Mouse (Mus musculus): ENCODE data around the gene Pld4. TPM values are rescaled to one million over a fixed set of nuclear protein-coding genes. Genes with fewer than 3 reads are reported as not detected.

Gene Pld4
- polyA plus RNA-seq, 1 experiment = 1.1 TPM

GRCm38 (mm10) chr12:112757896-112758295, 2.6 kb upstream of the Pld4 start:
- H3K4me1 ChIP-seq (ENCODE audit: control insufficient read depth, insufficient read depth, low read length) = no peaks in the 10 kb centered on the region
- no peaks in the 10 kb centered on the region for H3K36me3 ChIP-seq (ENCODE audit: control insufficient read depth, insufficient read depth, low read length, poor library complexity, severe bottlenecking)
- no peak for TF ChIP-seq CTCF (IDR thresholded peaks at IDR 0.05; ENCODE audit: low read depth, low read length)
- TF ChIP-seq EP300 (IDR thresholded peaks at IDR 0.05; ENCODE audit: insufficient read depth, low read depth, low read length) = no peak
- no peak for TF ChIP-seq POLR2A (IDR thresholded peaks at IDR 0.05; ENCODE audit: insufficient read depth, low read length)
- no peak overlapping the region for H3K27ac ChIP-seq (ENCODE audit: insufficient read depth, low read length)
- H3K4me3 ChIP-seq (ENCODE audit: low read depth, low read length) = no peak overlapping the region
- H3K9me3 ChIP-seq (replicated peaks; ENCODE audit: control insufficient read depth, insufficient read depth, low read length, poor library complexity, severe bottlenecking) = no peaks in the 10 kb centered on the region
- no peak overlapping the region for H3K9ac ChIP-seq (ENCODE audit: low read depth, poor library complexity, severe bottlenecking)
- H3K27me3 ChIP-seq (ENCODE audit: control insufficient read depth, insufficient read depth, low read length, poor library complexity, severe bottlenecking) = no peaks in the 10 kb centered on the region

DNA sequence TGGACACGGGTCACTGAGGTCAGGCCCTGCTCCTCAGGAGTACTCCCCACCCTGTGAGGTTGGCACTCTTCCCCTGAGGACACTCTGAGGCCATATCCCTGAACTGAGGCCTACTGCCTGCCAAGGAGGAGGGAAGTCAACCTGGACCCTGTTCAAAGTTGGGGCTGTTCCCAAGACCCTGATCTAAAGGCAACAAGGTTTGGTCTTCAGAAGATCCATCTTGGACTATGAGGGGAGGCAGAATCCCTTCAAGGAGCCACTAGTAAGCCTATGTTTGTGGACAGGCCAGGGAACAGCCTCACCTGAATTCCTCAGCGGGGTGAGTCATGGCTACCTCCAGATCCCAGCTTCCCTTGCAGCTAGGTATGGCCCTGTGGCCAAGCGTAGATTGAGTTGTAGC, 984 bp upstream of the Pld4 start:
- H3K36me3 ChIP-seq (ENCODE audit: control insufficient read depth, insufficient read depth, low read length, poor library complexity, severe bottlenecking) = no peaks in the 10 kb centered on the region
- no peak overlapping the region for H3K4me3 ChIP-seq (ENCODE audit: low read depth, low read length)
- H3K9me3 ChIP-seq (replicated peaks; ENCODE audit: control insufficient read depth, insufficient read depth, low read length, poor library complexity, severe bottlenecking) = no peaks in the 10 kb centered on the region
- no peak overlapping the region for H3K9ac ChIP-seq (ENCODE audit: low read depth, poor library complexity, severe bottlenecking)
- H3K4me1 ChIP-seq (ENCODE audit: control insufficient read depth, insufficient read depth, low read length) = no peaks in the 10 kb centered on the region
- H3K27ac ChIP-seq (ENCODE audit: insufficient read depth, low read length) = no peak overlapping the region
- no peaks in the 10 kb centered on the region for H3K27me3 ChIP-seq (ENCODE audit: control insufficient read depth, insufficient read depth, low read length, poor library complexity, severe bottlenecking)
- TF ChIP-seq POLR2A (IDR thresholded peaks at IDR 0.05; ENCODE audit: insufficient read depth, low read length) (no peak), CTCF (IDR thresholded peaks at IDR 0.05; ENCODE audit: low read depth, low read length) (no peak), EP300 (IDR thresholded peaks at IDR 0.05; ENCODE audit: insufficient read depth, low read depth, low read length) (no peak)

- no peaks in the 10 kb centered on the region for H3K4me1 ChIP-seq (ENCODE audit: control insufficient read depth, insufficient read depth, low read length)
- H3K9ac ChIP-seq (ENCODE audit: low read depth, poor library complexity, severe bottlenecking) = no peak overlapping the region
- no peaks in the 10 kb centered on the region for H3K27me3 ChIP-seq (ENCODE audit: control insufficient read depth, insufficient read depth, low read length, poor library complexity, severe bottlenecking)
- H3K4me3 ChIP-seq (ENCODE audit: low read depth, low read length) = no peak overlapping the region
- no peak overlapping the region for H3K27ac ChIP-seq (ENCODE audit: insufficient read depth, low read length)
- TF ChIP-seq CTCF (IDR thresholded peaks at IDR 0.05; ENCODE audit: low read depth, low read length) (no peak), POLR2A (IDR thresholded peaks at IDR 0.05; ENCODE audit: insufficient read depth, low read length) (no peak), EP300 (IDR thresholded peaks at IDR 0.05; ENCODE audit: insufficient read depth, low read depth, low read length) (no peak)
- H3K9me3 ChIP-seq (replicated peaks; ENCODE audit: control insufficient read depth, insufficient read depth, low read length, poor library complexity, severe bottlenecking) = no peaks in the 10 kb centered on the region
- no peaks in the 10 kb centered on the region for H3K36me3 ChIP-seq (ENCODE audit: control insufficient read depth, insufficient read depth, low read length, poor library complexity, severe bottlenecking)
Observed at GRCm38 (mm10) chr12:112761411-112761810, 956 bp downstream of the Pld4 start.

- no peak overlapping the region for H3K4me3 ChIP-seq (ENCODE audit: low read depth, low read length)
- no peak overlapping the region for H3K9ac ChIP-seq (ENCODE audit: low read depth, poor library complexity, severe bottlenecking)
- no peaks in the 10 kb centered on the region for H3K4me1 ChIP-seq (ENCODE audit: control insufficient read depth, insufficient read depth, low read length)
- no peaks in the 10 kb centered on the region for H3K36me3 ChIP-seq (ENCODE audit: control insufficient read depth, insufficient read depth, low read length, poor library complexity, severe bottlenecking)
- TF ChIP-seq POLR2A (IDR thresholded peaks at IDR 0.05; ENCODE audit: insufficient read depth, low read length) (no peak), EP300 (IDR thresholded peaks at IDR 0.05; ENCODE audit: insufficient read depth, low read depth, low read length) (no peak), CTCF (IDR thresholded peaks at IDR 0.05; ENCODE audit: low read depth, low read length) (no peak)
- no peak overlapping the region for H3K27ac ChIP-seq (ENCODE audit: insufficient read depth, low read length)
- no peaks in the 10 kb centered on the region for H3K9me3 ChIP-seq (replicated peaks; ENCODE audit: control insufficient read depth, insufficient read depth, low read length, poor library complexity, severe bottlenecking)
- H3K27me3 ChIP-seq (ENCODE audit: control insufficient read depth, insufficient read depth, low read length, poor library complexity, severe bottlenecking) = no peaks in the 10 kb centered on the region
Observed at GRCm38 (mm10) chr12:112762018-112762417, 1.6 kb downstream of the Pld4 start.

GRCm38 (mm10) chr12:112763176-112763575, 2.7 kb downstream of the Pld4 start:
- H3K27me3 ChIP-seq (ENCODE audit: control insufficient read depth, insufficient read depth, low read length, poor library complexity, severe bottlenecking) = no peaks in the 10 kb centered on the region
- H3K4me3 ChIP-seq (ENCODE audit: low read depth, low read length) = no peak overlapping the region
- no peak overlapping the region for H3K9ac ChIP-seq (ENCODE audit: low read depth, poor library complexity, severe bottlenecking)
- TF ChIP-seq CTCF (IDR thresholded peaks at IDR 0.05; ENCODE audit: low read depth, low read length) (no peak), POLR2A (IDR thresholded peaks at IDR 0.05; ENCODE audit: insufficient read depth, low read length) (no peak), EP300 (IDR thresholded peaks at IDR 0.05; ENCODE audit: insufficient read depth, low read depth, low read length) (no peak)
- no peaks in the 10 kb centered on the region for H3K9me3 ChIP-seq (replicated peaks; ENCODE audit: control insufficient read depth, insufficient read depth, low read length, poor library complexity, severe bottlenecking)
- H3K36me3 ChIP-seq (ENCODE audit: control insufficient read depth, insufficient read depth, low read length, poor library complexity, severe bottlenecking) = no peaks in the 10 kb centered on the region
- no peaks in the 10 kb centered on the region for H3K4me1 ChIP-seq (ENCODE audit: control insufficient read depth, insufficient read depth, low read length)
- no peak overlapping the region for H3K27ac ChIP-seq (ENCODE audit: insufficient read depth, low read length)

DNA sequence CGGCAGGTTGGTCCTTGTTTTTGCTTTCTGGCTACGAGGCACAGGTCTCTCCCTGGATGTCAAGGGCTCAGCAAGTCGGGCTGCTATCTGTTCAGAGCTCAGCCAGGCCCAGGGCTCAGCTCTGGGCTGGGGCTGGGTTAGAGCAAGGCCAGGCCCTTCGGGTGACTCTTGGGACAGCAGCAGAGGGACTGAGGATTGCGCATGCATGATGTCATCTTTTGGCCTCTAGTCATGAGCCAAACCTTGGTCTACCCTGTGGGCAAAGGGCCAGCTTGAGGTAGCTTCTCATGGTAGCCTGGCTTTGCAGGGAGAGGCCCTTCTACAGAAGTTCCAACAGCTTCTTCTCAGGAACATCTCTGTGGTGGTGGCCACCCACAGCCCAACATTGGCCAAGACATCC, 3.7 kb downstream of the Pld4 start:
- Histone ChIP-seq H3K27ac (ENCODE audit: insufficient read depth, low read length) (no peak overlapping the region), H3K9me3 (replicated peaks; ENCODE audit: control insufficient read depth, insufficient read depth, low read length, poor library complexity, severe bottlenecking) (no peaks in the 10 kb centered on the region), H3K9ac (ENCODE audit: low read depth, poor library complexity, severe bottlenecking) (no peak overlapping the region), H3K4me1 (ENCODE audit: control insufficient read depth, insufficient read depth, low read length) (no peaks in the 10 kb centered on the region), H3K4me3 (ENCODE audit: low read depth, low read length) (no peak overlapping the region), H3K27me3 (ENCODE audit: control insufficient read depth, insufficient read depth, low read length, poor library complexity, severe bottlenecking) (no peaks in the 10 kb centered on the region), H3K36me3 (ENCODE audit: control insufficient read depth, insufficient read depth, low read length, poor library complexity, severe bottlenecking) (no peaks in the 10 kb centered on the region)
- TF ChIP-seq POLR2A (IDR thresholded peaks at IDR 0.05; ENCODE audit: insufficient read depth, low read length) = no peak
